Mouse (Mus musculus) spleen, postnatal 14 days (tissue): ENCODE measurements around the gene Dap.

Source experiments
- DNase-seq, 2 experiments: peaks; one replicate each; pipeline ENCODE4 v3.0.0; 2021 to 2022; ENCODE audit warnings: low spot score in 2 of 2

The Dap gene

GRCm38 (mm10) chr15:31237898-31238297, 13.8 kb downstream of the Dap start:
- DNase-seq: no peak

- no peak for DNase-seq
Measured at GRCm38 (mm10) chr15:31238611-31239010, 14.5 kb downstream of the Dap start.

- no peak for DNase-seq
Measured at GRCm38 (mm10) chr15:31239713-31240112, 15.6 kb downstream of the Dap start.

GRCm38 (mm10) chr15:31240181-31240580, 16.1 kb downstream of the Dap start:
- no peak for DNase-seq

- no peak for DNase-seq
Measured at GRCm38 (mm10) chr15:31243260-31243659, 19.1 kb downstream of the Dap start.

- no peak for DNase-seq
Measured at GRCm38 (mm10) chr15:31244696-31245445, 20.8 kb downstream of the Dap start.

GRCm38 (mm10) chr15:31245934-31246333, 21.8 kb downstream of the Dap start:
- no peak for DNase-seq

- no peak for DNase-seq
Measured at GRCm38 (mm10) chr15:31247035-31247434, 22.9 kb downstream of the Dap start.

GRCm38 (mm10) chr15:31248882-31249281, 24.8 kb downstream of the Dap start:
- DNase-seq: no peak

- DNase-seq: no peak
Measured at GRCm38 (mm10) chr15:31250027-31250426, 25.9 kb downstream of the Dap start.

- DNase-seq: no peak
Measured at GRCm38 (mm10) chr15:31250676-31251075, 26.6 kb downstream of the Dap start.

GRCm38 (mm10) chr15:31251189-31251588, 27.1 kb downstream of the Dap start:
- DNase-seq: no peak

GRCm38 (mm10) chr15:31252590-31253311, 28.6 kb downstream of the Dap start:
- no peak for DNase-seq

- DNase-seq: no peak
Measured at GRCm38 (mm10) chr15:31253380-31253779, 29.3 kb downstream of the Dap start.

- DNase-seq: no peak
Measured at GRCm38 (mm10) chr15:31253963-31254362, 29.8 kb downstream of the Dap start.

GRCm38 (mm10) chr15:31254939-31255535, 30.9 kb downstream of the Dap start:
- no peak for DNase-seq

- no peak for DNase-seq
Measured at GRCm38 (mm10) chr15:31255762-31256161, 31.6 kb downstream of the Dap start.

GRCm38 (mm10) chr15:31257329-31257728, 33.2 kb downstream of the Dap start:
- DNase-seq: no peak

- no peak for DNase-seq
Measured at GRCm38 (mm10) chr15:31258029-31258692, 34.0 kb downstream of the Dap start.

GRCm38 (mm10) chr15:31258693-31259439, 34.8 kb downstream of the Dap start:
- DNase-seq: no peak

GRCm38 (mm10) chr15:31261094-31261493, 37.0 kb downstream of the Dap start:
- DNase-seq: no peak

- no peak for DNase-seq
Measured at GRCm38 (mm10) chr15:31262361-31262760, 38.2 kb downstream of the Dap start.
